Mouse (Mus musculus) thymus, postnatal 36 days (tissue): Measurements from ENCODE around the gene Phb2.

ENCODE experiments used
- DNase-seq, 2 experiments: peaks; one replicate each; pipeline ENCODE4 v3.0.0; 2022; ENCODE audit warnings: mixed read lengths in 2 of 2

The Phb2 gene

GRCm38 (mm10) chr6:124750405-124750804 is 38.3 kb downstream of the Phb2 start:
- DNase-seq: peak in 1 of 2 experiments; percentile 22

- DNase-seq: no peak
These were observed 41.7 kb downstream of the Phb2 start for GRCm38 (mm10) chr6:124753861-124754260.

GRCm38 (mm10) chr6:124755306-124755705 is 43.2 kb downstream of the Phb2 start:
- no peak for DNase-seq

- DNase-seq: peak; percentile 52
These were observed 43.9 kb downstream of the Phb2 start, which contains the start of the genes Gm45234 and Atn1 for GRCm38 (mm10) chr6:124755831-124756595. TSS of gene Gm45234 (minus strand) at chr6:124756021. TSS of gene Atn1 (minus strand) at chr6:124756524.

- DNase-seq: peak; percentile 65 to 69
These were observed 44.7 kb downstream of the Phb2 start for GRCm38 (mm10) chr6:124756652-124757350.

- no peak for DNase-seq
These were observed 45.3 kb downstream of the Phb2 start for GRCm38 (mm10) chr6:124757351-124757880.

GRCm38 (mm10) chr6:124757909-124758848 is 46.0 kb downstream of the Phb2 start:
- no peak for DNase-seq

- DNase-seq: no peak
These were observed 46.7 kb downstream of the Phb2 start for GRCm38 (mm10) chr6:124758849-124759232.

GRCm38 (mm10) chr6:124759259-124759658 is 47.1 kb downstream of the Phb2 start:
- DNase-seq: peak; percentile 83

GRCm38 (mm10) chr6:124765951-124766350 is 53.8 kb downstream of the Phb2 start:
- DNase-seq: no peak
